Mouse (Mus musculus) ES-E14 (cell line): Measurements from ENCODE around the gene Hist1h2bb. TPM values are rescaled to one million over a fixed set of nuclear protein-coding genes. Genes with fewer than 3 reads are reported as not detected.

Experiments
- DNase-seq: peaks from one replicate; pipeline ENCODE4 v3.0.0-alpha.2; 2013; ENCODE audit warnings: low read depth, low spot score
- H3K27ac ChIP-seq: 2 replicates; pipeline ENCODE4 v1.5.1; 2012; ENCODE audit warnings: low read depth, mild to moderate bottlenecking, low read length, moderate library complexity, mixed read lengths; ENCODE audit not compliant: poor library complexity, insufficient read depth, severe bottlenecking
- H3K36me3 ChIP-seq: 2 replicates; pipeline ENCODE4 v1.6.1; 2012; ENCODE audit warnings: mild to moderate bottlenecking, low read length, moderate library complexity, mixed read lengths; ENCODE audit not compliant: control insufficient read depth, poor library complexity, insufficient read depth, severe bottlenecking
- H3K4me1 ChIP-seq, 2 experiments: fragments of 150-350 bp in 1 of 2; sonication (generic) in 1 of 2; 2 replicates each; pipeline ENCODE4 v1.6.1; 2012; ENCODE audit warnings: low read length in 2 of 2, mild to moderate bottlenecking in 1 of 2, mixed read lengths in 1 of 2; ENCODE audit not compliant: control insufficient read depth in 2 of 2, insufficient read depth in 2 of 2, poor library complexity in 1 of 2
- H3K4me3 ChIP-seq, 2 experiments: fragments of 150-350 bp in 1 of 2; sonication (generic) in 1 of 2; 2 replicates each; pipeline ENCODE4 v1.5.1; 2012; ENCODE audit warnings: low read length in 2 of 2, low read depth in 1 of 2, mild to moderate bottlenecking in 1 of 2, mixed read lengths in 1 of 2; ENCODE audit not compliant: insufficient read depth in 1 of 2, poor library complexity in 1 of 2, severe bottlenecking in 1 of 2
- H3K9ac ChIP-seq: 2 replicates; pipeline ENCODE4 v1.6.1; 2012; ENCODE audit warnings: low read depth, mild to moderate bottlenecking, low read length, mixed read lengths; ENCODE audit not compliant: poor library complexity, insufficient read depth, severe bottlenecking
- H3K9me3 ChIP-seq: fragments of 150-350 bp; sonication (generic); 2 replicates; pipeline ENCODE4 v1.6.1; 2012; ENCODE audit warnings: low read depth, mild to moderate bottlenecking, low read length; ENCODE audit not compliant: control insufficient read depth, insufficient read depth
- CHD2 ChIP-seq: IDR thresholded peaks from 2 replicates; pipeline ENCODE4 v1.6.1; 2014; ENCODE audit warnings: mild to moderate bottlenecking, low read depth, low read length, inconsistent platforms
- HCFC1 ChIP-seq: IDR thresholded peaks from 2 replicates; pipeline ENCODE4 v1.6.1; 2012; ENCODE audit warnings: low read length, inconsistent platforms, borderline replicate concordance; ENCODE audit not compliant: insufficient read depth
- MAFK ChIP-seq: IDR thresholded peaks from 2 replicates; pipeline ENCODE4 v1.6.1; 2014; ENCODE audit warnings: mild to moderate bottlenecking, low read depth, low read length, inconsistent platforms; ENCODE audit not compliant: insufficient read depth
- ZC3H11A ChIP-seq: IDR thresholded peaks from 2 replicates; pipeline ENCODE4 v1.6.1; 2012; ENCODE audit warnings: low read depth, mild to moderate bottlenecking, inconsistent platforms, low read length, borderline replicate concordance
- ZNF384 ChIP-seq: IDR thresholded peaks from 2 replicates; pipeline ENCODE4 v1.6.1; 2012; ENCODE audit warnings: low read depth, low read length, inconsistent platforms
- in situ Hi-C, 2 experiments: fragments of 600-800 bp; cut with MboI; formaldehyde crosslinking; loops; one replicate each; pipeline ENCODE4 v1.15.1; 2025; ENCODE audit warnings: low sequenced_read_pairs in 2 of 2, inconsistent platforms in 1 of 2; ENCODE audit not compliant: unreplicated experiment in 2 of 2
- total RNA-seq: library from RNA; depleted of rRNA; stranded (reverse); fragments of 300-350 nt; gene quantifications from 2 replicates; pipeline ENCODE4 v1.2.3, GENCODE M21; 2012

The Hist1h2bb gene
- total RNA-seq, 1 experiment, result 1,736 TPM

GRCm38 (mm10) chr13:23759916-23760239 is 13.3 kb downstream of the Hist1h2bb start:
- Histone ChIP-seq H3K9me3 (no peaks in the 10 kb centered on the region), H3K9ac (peak overlapping the region; percentile 76), H3K36me3 (no peaks in the 10 kb centered on the region), H3K27ac (peak overlapping the region; percentile 77; the same call in 1 of the 2 replicates), H3K4me1 (peaks cover 0 to 4% of the 10 kb centered on the region in 2 experiments; a peak in 2 of 4 replicates), H3K4me3 (peak overlapping the region; percentile 44 to 59; a peak in 3 of 4 replicates)
- DNase-seq, result no peak
- in situ Hi-C loops, result loop anchor here in 1 of 2 experiments (25.0 kb wide), 1 partner anchor 1723 kb away; the partner anchor contains the start of genes Hist1h2ag, Hist1h2ah, Hist1h2bj and Hist1h2bk
- TF ChIP-seq MAFK (no peak), HCFC1 (no peak), ZC3H11A (no peak)

- no peaks in the 10 kb centered on the region for H3K36me3 ChIP-seq
- in situ Hi-C loops, result loop anchor here in 1 of 2 experiments (25.0 kb wide), 1 partner anchor 1723 kb away; the partner anchor contains the start of genes Hist1h2ag, Hist1h2ah, Hist1h2bj and Hist1h2bk
- peaks cover 0 to 4% of the 10 kb centered on the region in 2 experiments; a peak in 2 of 4 replicates for H3K4me1 ChIP-seq
- no peak for TF ChIP-seq ZC3H11A
- no peak for TF ChIP-seq ZNF384
- TF ChIP-seq HCFC1, result no peak
- TF ChIP-seq MAFK, result no peak
- no peak; the same call in 1 of the 2 replicates for TF ChIP-seq CHD2
- DNase-seq, result no peak
- H3K4me3 ChIP-seq, result peak overlapping the region; percentile 44 to 59
- H3K9me3 ChIP-seq, result no peaks in the 10 kb centered on the region
- H3K27ac ChIP-seq, result peak overlapping the region; percentile 77
- peak overlapping the region; percentile 76 for H3K9ac ChIP-seq
These were observed 13.9 kb downstream of the Hist1h2bb start for GRCm38 (mm10) chr13:23760240-23760971.

- peak within 1 kb of the TSS; percentile 99 for H3K27ac ChIP-seq
These were observed 14.7 kb downstream of the Hist1h2bb start, which contains the start of gene Hist1h4a for GRCm38 (mm10) chr13:23760972-23761864. Gene Hist1h4a, minus strand, starts transcription at chr13:23761230.

More at GRCm38 (mm10) chr13:23760972-23761864, 14.7 kb downstream of the Hist1h2bb start, which contains the start of gene Hist1h4a:
- Histone ChIP-seq H3K4me1 (peaks cover 0 to 2% of the 10 kb centered on the region in 2 experiments; a peak in 2 of 4 replicates), H3K9ac (peak within 1 kb of the TSS; percentile 98), H3K36me3 (no peaks in the 10 kb centered on the region), H3K9me3 (no peaks in the 10 kb centered on the region), H3K4me3 (peak within 1 kb of the TSS; percentile 55 to 72)
- no peak for TF ChIP-seq ZC3H11A
- peak; percentile 59; the same call in 1 of the 2 replicates for TF ChIP-seq CHD2
- TF ChIP-seq MAFK, result no peak
- in situ Hi-C loops, result loop anchor here in 1 of 2 experiments (25.0 kb wide), 1 partner anchor 1724 kb away; the partner anchor contains the start of genes Hist1h2ag, Hist1h2ah, Hist1h2bj and Hist1h2bk
- DNase-seq, result peak; percentile 98
